Comparison of ENCODE assay signal across 8 mouse cellular contexts in the genomic region with DNA sequence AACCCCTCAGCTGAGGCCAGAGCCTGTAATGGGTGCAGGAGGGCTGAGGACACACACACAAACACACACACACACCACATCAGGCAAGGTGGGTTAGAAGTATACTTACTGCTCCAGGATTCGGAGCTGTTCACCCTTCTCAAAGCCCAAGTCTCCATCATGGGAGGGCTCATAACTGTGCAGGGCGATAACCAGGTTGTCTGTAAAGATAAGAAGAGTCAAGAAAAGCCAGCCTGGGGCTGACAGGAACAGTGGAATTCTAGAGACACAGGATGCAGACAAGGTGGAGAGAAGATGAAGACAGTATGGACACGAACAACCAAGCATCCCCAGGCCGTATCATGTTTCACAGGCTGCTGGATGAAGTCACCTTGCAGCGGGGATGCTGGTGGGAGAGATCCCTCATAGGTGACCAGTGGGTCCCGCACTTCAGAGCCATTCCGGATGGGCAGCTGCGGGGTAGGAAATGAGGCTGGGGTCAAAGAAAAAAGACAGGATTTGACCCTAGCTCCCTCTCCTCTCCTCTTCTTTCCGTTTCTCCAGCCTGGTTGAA. TPM values are rescaled to one million over a fixed set of nuclear protein-coding genes. Genes with fewer than 3 reads are reported as not detected.
DNase-seq lines count a peak whose midpoint lies in the region; ATAC-seq lines count a peak whose summit lies in the region.

No protein-coding gene starts in this region.

- no peak for DNase-seq in heart, embryonic 10.5 days (ENCODE audit: low spot score)
- no peak for DNase-seq in heart, postnatal 4 days
- no peak for DNase-seq in midbrain, embryonic 14.5 days
- no peak for DNase-seq in right cerebral cortex, postnatal 36 days (ENCODE audit: low spot score in 2 of 2)
- DNase-seq in gastrocnemius, adult 18-20 months (ENCODE audit: low spot score), result no peak
- no peak for DNase-seq in right cerebral cortex, postnatal 14 days

- H3K27ac ChIP-seq in heart, embryonic 10.5 days, result peak overlapping the region; percentile 78
- no peak overlapping the region for H3K27ac ChIP-seq in brown adipose tissue, adult 24 weeks (replicated peaks; ENCODE audit: low read depth, low read length)
- no peak overlapping the region; the same call in none of the 2 replicates for H3K27ac ChIP-seq in hindbrain, embryonic 16.5 days (ENCODE audit: low read depth, low read length)
- H3K27ac ChIP-seq in midbrain, embryonic 14.5 days (replicated peaks; ENCODE audit: low read depth, low read length), result no peak overlapping the region

- H3K36me3 ChIP-seq in heart, embryonic 10.5 days, result no peaks in the 10 kb centered on the region
- no peaks in the 10 kb centered on the region for H3K36me3 ChIP-seq in hindbrain, embryonic 16.5 days (ENCODE audit: control insufficient read depth, insufficient read depth, low read length)
- H3K36me3 ChIP-seq in midbrain, embryonic 14.5 days (ENCODE audit: control insufficient read depth, insufficient read depth, low read length), result no peaks in the 10 kb centered on the region

- H3K9ac ChIP-seq in hindbrain, embryonic 16.5 days (ENCODE audit: low read depth, low read length), result no peak overlapping the region
- peak overlapping the region; percentile 60; the same call in 1 of the 2 replicates for H3K9ac ChIP-seq in midbrain, embryonic 14.5 days (replicated peaks; ENCODE audit: low read length)

- H3K4me1 ChIP-seq in heart, embryonic 10.5 days, result peaks cover 24% of the 10 kb centered on the region
- H3K4me1 ChIP-seq in brown adipose tissue, adult 24 weeks (ENCODE audit: control insufficient read depth, insufficient read depth, insufficient read length, low read length), result peaks cover 11% of the 10 kb centered on the region
- peaks cover 4% of the 10 kb centered on the region for H3K4me1 ChIP-seq in hindbrain, embryonic 16.5 days (ENCODE audit: control insufficient read depth, insufficient read depth, low read depth, low read length)
- peaks cover 9% of the 10 kb centered on the region for H3K4me1 ChIP-seq in midbrain, embryonic 14.5 days (ENCODE audit: control insufficient read depth, insufficient read depth, low read length)

- peak overlapping the region; percentile 86 for H3K4me2 ChIP-seq in hindbrain, embryonic 16.5 days (ENCODE audit: low read length)
- peak overlapping the region; percentile 70 for H3K4me2 ChIP-seq in midbrain, embryonic 14.5 days (ENCODE audit: low read length)

- no peaks in the 10 kb centered on the region for H3K9me3 ChIP-seq in heart, embryonic 10.5 days
- no peaks in the 10 kb centered on the region for H3K9me3 ChIP-seq in hindbrain, embryonic 16.5 days (ENCODE audit: control insufficient read depth, low read length)
- H3K9me3 ChIP-seq in midbrain, embryonic 14.5 days (ENCODE audit: control insufficient read depth, low read length), result no peaks in the 10 kb centered on the region

- peak overlapping the region; percentile 61 for H3K4me3 ChIP-seq in heart, embryonic 10.5 days
- peak overlapping the region; percentile 58 for H3K4me3 ChIP-seq in brown adipose tissue, adult 24 weeks (ENCODE audit: insufficient read depth, low read depth, low read length)
- no peak overlapping the region for H3K4me3 ChIP-seq in hindbrain, embryonic 16.5 days (ENCODE audit: low read length)
- H3K4me3 ChIP-seq in midbrain, embryonic 14.5 days (replicated peaks; ENCODE audit: low read depth, low read length), result no peak overlapping the region

- WGBS in heart, embryonic 10.5 days, result 58% methylated on average over 9 of the region's 9 CpGs
- WGBS in hindbrain, embryonic 16.5 days, result 84% methylated on average over 9 of the region's 9 CpGs
- WGBS in midbrain, embryonic 14.5 days, result 86% methylated on average over 9 of the region's 9 CpGs

- no peak for ATAC-seq in hindbrain, embryonic 16.5 days
- ATAC-seq in midbrain, embryonic 14.5 days (ENCODE audit: low FRiP score, low TSS enrichment), result no peak

- H3K27me3 ChIP-seq in heart, embryonic 10.5 days (ENCODE audit: insufficient read depth, poor library complexity, severe bottlenecking), result peaks cover 30% of the 10 kb centered on the region; the same call in 1 of the 2 replicates
- H3K27me3 ChIP-seq in hindbrain, embryonic 16.5 days (replicated peaks; ENCODE audit: control insufficient read depth, insufficient read depth, low read length), result no peaks in the 10 kb centered on the region
- no peaks in the 10 kb centered on the region for H3K27me3 ChIP-seq in midbrain, embryonic 14.5 days (ENCODE audit: control insufficient read depth, insufficient read depth, low read length)

RNA-seq across cellular contexts. Expression of gene Hdac1, which starts 14.8 kb away (rescaled TPM):
- 201 and 237 TPM in 2 replicates for polyA plus RNA-seq in heart, embryonic 10.5 days (2016; fragmentation: Nextera tagmentation; extraction: Ambion mirVana)
- 10 to 100 TPM; 45.0 to 46.4 TPM for total RNA-seq in heart, postnatal 4 days (2021)
- polyA plus RNA-seq in brown adipose tissue, adult 24 weeks (2012; ENCODE audit: insufficient read depth, insufficient read length, missing spikeins), result 46.2 and 49.1 TPM in 2 replicates
- 80.5 and 90.0 TPM in 2 replicates for polyA plus RNA-seq in hindbrain, embryonic 16.5 days (2015; fragmentation: Nextera tagmentation; extraction: Ambion mirVana)
- polyA plus RNA-seq in midbrain, embryonic 14.5 days (2014; fragmentation: Nextera tagmentation; extraction: Ambion mirVana), result 73.6 and 101 TPM in 2 replicates
- 1 to 10 TPM; 7.7 to 8.2 TPM for total RNA-seq in gastrocnemius, adult 18-20 months (2021)

RNA-seq across cellular contexts. Expression of gene Lck, which starts 16.1 kb away (rescaled TPM):
- polyA plus RNA-seq in heart, embryonic 10.5 days (2016; fragmentation: Nextera tagmentation; extraction: Ambion mirVana), result 3.0 and 6.3 TPM in 2 replicates
- under 1 TPM; 0.86 to 0.91 TPM for total RNA-seq in heart, postnatal 4 days (2021)
- not detected in 2 replicates for polyA plus RNA-seq in brown adipose tissue, adult 24 weeks (2012; ENCODE audit: insufficient read depth, insufficient read length, missing spikeins)
- polyA plus RNA-seq in hindbrain, embryonic 16.5 days (2015; fragmentation: Nextera tagmentation; extraction: Ambion mirVana), result 13.5 and 13.9 TPM in 2 replicates
- polyA plus RNA-seq in midbrain, embryonic 14.5 days (2014; fragmentation: Nextera tagmentation; extraction: Ambion mirVana), result 9.0 and 13.6 TPM in 2 replicates
- not detected for total RNA-seq in gastrocnemius, adult 18-20 months (2021)

RNA-seq across cellular contexts. Expression of gene Fam167b, which starts 21.0 kb away (rescaled TPM):
- polyA plus RNA-seq in heart, embryonic 10.5 days (2016; fragmentation: Nextera tagmentation; extraction: Ambion mirVana), result 1.6 and 3.6 TPM in 2 replicates
- 1 to 10 TPM; 1.5 TPM for total RNA-seq in heart, postnatal 4 days (2021)
- not detected in 2 replicates for polyA plus RNA-seq in brown adipose tissue, adult 24 weeks (2012; ENCODE audit: insufficient read depth, insufficient read length, missing spikeins)
- polyA plus RNA-seq in hindbrain, embryonic 16.5 days (2015; fragmentation: Nextera tagmentation; extraction: Ambion mirVana), result 0.35 and 0.58 TPM in 2 replicates
- polyA plus RNA-seq in midbrain, embryonic 14.5 days (2014; fragmentation: Nextera tagmentation; extraction: Ambion mirVana), result 0.24 TPM in 1 of 2 replicates, not detected in the other
- not detected for total RNA-seq in gastrocnemius, adult 18-20 months (2021)

RNA-seq across cellular contexts. Expression of gene Eif3i, which starts 43.1 kb away (rescaled TPM):
- polyA plus RNA-seq in heart, embryonic 10.5 days (2016; fragmentation: Nextera tagmentation; extraction: Ambion mirVana), result 212 and 236 TPM in 2 replicates
- total RNA-seq in heart, postnatal 4 days (2021), result 100 to 1,000 TPM; 146 to 160 TPM
- polyA plus RNA-seq in brown adipose tissue, adult 24 weeks (2012; ENCODE audit: insufficient read depth, insufficient read length, missing spikeins), result 156 and 174 TPM in 2 replicates
- polyA plus RNA-seq in hindbrain, embryonic 16.5 days (2015; fragmentation: Nextera tagmentation; extraction: Ambion mirVana), result 216 and 223 TPM in 2 replicates
- 232 and 238 TPM in 2 replicates for polyA plus RNA-seq in midbrain, embryonic 14.5 days (2014; fragmentation: Nextera tagmentation; extraction: Ambion mirVana)
- total RNA-seq in gastrocnemius, adult 18-20 months (2021), result 100 to 1,000 TPM; 132 to 136 TPM

RNA-seq across cellular contexts. Expression of gene Tmem234, which starts 43.1 kb away (rescaled TPM):
- 184 and 200 TPM in 2 replicates for polyA plus RNA-seq in heart, embryonic 10.5 days (2016; fragmentation: Nextera tagmentation; extraction: Ambion mirVana)
- 10 to 100 TPM; 64.8 to 72.1 TPM for total RNA-seq in heart, postnatal 4 days (2021)
- polyA plus RNA-seq in brown adipose tissue, adult 24 weeks (2012; ENCODE audit: insufficient read depth, insufficient read length, missing spikeins), result 84.4 and 96.6 TPM in 2 replicates
- polyA plus RNA-seq in hindbrain, embryonic 16.5 days (2015; fragmentation: Nextera tagmentation; extraction: Ambion mirVana), result 185 and 190 TPM in 2 replicates
- 181 and 186 TPM in 2 replicates for polyA plus RNA-seq in midbrain, embryonic 14.5 days (2014; fragmentation: Nextera tagmentation; extraction: Ambion mirVana)
- 10 to 100 TPM; 28.8 to 32.9 TPM for total RNA-seq in gastrocnemius, adult 18-20 months (2021)

Comparison
In these comparisons a context has a peak if more than half of its experiments do, and no peak if none do; other contexts are left out.
1. H3K4me3 ChIP-seq: peak in heart, embryonic 10.5 days (single experiment) and brown adipose tissue, adult 24 weeks (single experiment); none in hindbrain, embryonic 16.5 days (single experiment) and midbrain, embryonic 14.5 days (single experiment).